Mouse (Mus musculus) heart, postnatal 0 days (tissue): ENCODE results near the gene Kctd11. TPM values are rescaled to one million over a fixed set of nuclear protein-coding genes. Genes with fewer than 3 reads are reported as not detected.

Experiments
- ATAC-seq: fragments of 200-750 bp; cut with Nextera tagmentation; 2 replicates; pipeline ENCODE4 v1.8.0; 2017; ENCODE audit warnings: low read depth, moderate number of reproducible peaks, moderate library complexity; ENCODE audit not compliant: insufficient read depth
- DNase-seq: peaks from one replicate; pipeline ENCODE4 v3.0.0-alpha.2; 2016; ENCODE audit warnings: low spot score
- H3K27ac ChIP-seq: fragments of 300-500 bp; sonication (generic); 2 replicates; pipeline ENCODE4 v1.5.1; 2014; ENCODE audit warnings: low read depth, mild to moderate bottlenecking
- H3K27me3 ChIP-seq: fragments of 300-500 bp; sonication (generic); 2 replicates; pipeline ENCODE4 v1.6.1; 2014; ENCODE audit warnings: low read length, mixed read lengths; ENCODE audit not compliant: control insufficient read depth, insufficient read depth
- H3K36me3 ChIP-seq: fragments of 300-500 bp; sonication (generic); replicated peaks from 2 replicates; pipeline ENCODE4 v1.6.1; 2014; ENCODE audit warnings: low read length, mixed read lengths; ENCODE audit not compliant: control insufficient read depth, insufficient read depth
- H3K4me1 ChIP-seq: fragments of 300-500 bp; sonication (generic); 2 replicates; pipeline ENCODE4 v1.6.1; 2014; ENCODE audit warnings: antibody characterized with exemption; ENCODE audit not compliant: control insufficient read depth, insufficient read depth
- H3K4me2 ChIP-seq: fragments of 300-500 bp; sonication (generic); 2 replicates; pipeline ENCODE4 v1.6.1; 2014; ENCODE audit warnings: low read depth, mild to moderate bottlenecking, low read length, moderate library complexity
- H3K4me3 ChIP-seq: fragments of 300-500 bp; sonication (generic); 2 replicates; pipeline ENCODE4 v1.5.1; 2014; ENCODE audit warnings: low read depth, low read length
- H3K9ac ChIP-seq: fragments of 300-500 bp; sonication (generic); replicated peaks from 2 replicates; pipeline ENCODE4 v1.6.1; 2014; ENCODE audit warnings: low read depth, low read length, mixed read lengths
- H3K9me3 ChIP-seq: fragments of 300-500 bp; sonication (generic); replicated peaks from 2 replicates; pipeline ENCODE4 v1.6.1; 2016; ENCODE audit warnings: low read length; ENCODE audit not compliant: control insufficient read depth
- CTCF ChIP-seq: IDR thresholded peaks from 2 replicates; pipeline ENCODE4 v1.5.1; 2016; ENCODE audit warnings: antibody characterized with exemption, control low read depth, low read depth
- EP300 ChIP-seq: IDR thresholded peaks from 2 replicates; pipeline ENCODE4 v1.6.1; 2016; ENCODE audit warnings: antibody characterized with exemption, low read depth
- WGBS: fragments of 180-500 bp; shearing (Covaris S2); extraction: QIAGEN DNeasy Blood & Tissue Kit; methylation state at CpG from one replicate; pipeline ENCODE4 v1.1.7; 2014; 5-methylcytosine and 5-hydroxymethylcytosine counted together
- polyA plus RNA-seq: library from polyadenylated mRNA; unstranded; fragments of >200 nt; fragmentation: Nextera tagmentation; extraction: Ambion mirVana; gene quantifications from 2 replicates; pipeline ENCODE4 v1.2.1, GENCODE M21; 2015
- total RNA-seq: library from RNA; depleted of rRNA; stranded (reverse); fragments of >200 nt; gene quantifications from 2 replicates; pipeline ENCODE4 v1.2.3, GENCODE M21; 2014; ENCODE audit warnings: low replicate concordance

Kctd11 gene
- total and polyA plus RNA-seq, 2 experiments from 2014 or later: 2.3 to 9.4 TPM

DNA sequence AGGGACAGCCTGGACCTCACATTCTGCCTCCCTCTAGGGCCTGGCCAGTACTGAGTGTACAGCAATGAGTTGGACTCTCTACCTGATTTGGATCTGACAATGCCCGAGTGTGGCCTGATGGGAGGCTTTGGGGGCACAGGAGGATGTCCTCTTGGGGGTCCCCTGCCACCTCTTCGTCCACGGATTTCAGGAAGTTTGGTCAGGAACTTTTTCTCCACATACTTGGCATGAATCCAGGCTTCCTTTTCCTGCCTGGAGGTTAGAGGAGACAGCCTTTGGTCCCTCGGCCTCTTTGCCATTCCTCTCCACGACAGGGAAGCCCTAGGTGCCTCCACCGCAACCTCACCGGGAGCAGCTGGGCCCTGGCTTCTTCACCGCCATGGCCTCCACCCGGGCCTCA, 3.0 kb upstream of the Kctd11 start:
- 53% methylated on average over 9 of the region's 9 CpGs for WGBS
- Histone ChIP-seq H3K4me1 (peaks cover 8% of the 10 kb centered on the region; the same call in 1 of the 2 replicates), H3K27me3 (0 out of 2 replicates have a peak, but pooled peaks cover 2% of the 10 kb centered on the region), H3K4me3 (no peak overlapping the region), H3K4me2 (peak overlapping the region; percentile 33), H3K36me3 (no peaks in the 10 kb centered on the region), H3K9ac (no peak overlapping the region; the same call in 1 of the 2 replicates), H3K27ac (peak overlapping the region; percentile 60), H3K9me3 (no peaks in the 10 kb centered on the region)
- TF ChIP-seq EP300: no peak
- TF ChIP-seq CTCF: no peak
- DNase-seq (no peak), ATAC-seq (no peak)

DNA sequence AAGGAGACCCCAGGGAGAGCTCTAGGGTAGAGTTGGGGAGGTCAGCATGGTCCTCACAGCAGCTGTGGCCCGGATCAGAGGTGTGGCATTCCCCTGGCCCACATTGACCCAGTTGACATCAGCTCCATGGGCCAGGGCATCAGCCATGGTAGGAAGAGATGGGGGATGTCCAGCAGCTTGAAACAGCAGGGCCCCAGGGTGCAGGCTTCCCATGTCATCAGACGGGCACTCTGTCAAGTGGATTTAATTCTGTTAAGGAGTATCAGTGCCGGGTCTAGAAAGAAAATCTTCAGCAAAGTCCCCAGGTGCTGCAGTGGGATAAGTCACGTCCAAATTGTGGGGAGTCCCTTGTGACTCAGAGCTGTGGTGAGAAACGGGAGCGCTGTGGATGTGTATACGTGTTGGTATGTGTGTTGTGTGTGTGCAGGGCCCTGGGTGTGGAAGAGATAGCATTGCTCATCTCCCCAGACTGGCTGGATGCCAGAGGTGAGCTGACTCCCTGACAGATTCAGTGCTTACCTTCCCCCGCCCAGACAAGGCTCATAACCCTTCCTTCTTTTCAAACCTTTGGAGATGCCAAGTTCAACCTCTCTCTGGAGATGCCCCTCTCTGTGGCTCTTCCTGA, 2.4 kb upstream of the Kctd11 start:
- WGBS: 76% methylated on average over 8 of the region's 8 CpGs

GRCm38 (mm10) chr11:69883066-69883465, 1.9 kb upstream of the Kctd11 start:
- H3K4me1 ChIP-seq: peaks cover 8% of the 10 kb centered on the region; the same call in 1 of the 2 replicates

More for the DNA sequence above, 2.4 kb upstream of the Kctd11 start:
- Histone ChIP-seq H3K4me1 (peaks cover 8% of the 10 kb centered on the region; the same call in 1 of the 2 replicates), H3K27ac (peak overlapping the region; percentile 60), H3K4me2 (no peak overlapping the region), H3K27me3 (no peaks in the 10 kb centered on the region), H3K36me3 (no peaks in the 10 kb centered on the region), H3K4me3 (no peak overlapping the region), H3K9ac (no peak overlapping the region), H3K9me3 (no peaks in the 10 kb centered on the region)
- DNase-seq: no peak
- no peak for ATAC-seq
- TF ChIP-seq EP300 (no peak), CTCF (no peak)

GRCm38 (mm10) chr11:69881787-69882670, 823 bp upstream of the Kctd11 start:
- peak overlapping the region; percentile 59; the same call in 1 of the 2 replicates for H3K9ac ChIP-seq
- H3K36me3 ChIP-seq: no peaks in the 10 kb centered on the region
- H3K27ac ChIP-seq: peak overlapping the region; percentile 90
- no peak for ATAC-seq
- 60% methylated on average over 21 of the region's 21 CpGs for WGBS
- H3K4me3 ChIP-seq: peak overlapping the region; percentile 58
- no peaks in the 10 kb centered on the region for H3K9me3 ChIP-seq
- no peaks in the 10 kb centered on the region for H3K27me3 ChIP-seq
- H3K4me1 ChIP-seq: peaks cover 8% of the 10 kb centered on the region; the same call in 1 of the 2 replicates
- no peak for DNase-seq
- peak overlapping the region; percentile 81 for H3K4me2 ChIP-seq
- TF ChIP-seq EP300 (no peak), CTCF (no peak)

More at GRCm38 (mm10) chr11:69883066-69883465, 1.9 kb upstream of the Kctd11 start:
- no peak overlapping the region for H3K9ac ChIP-seq
- no peaks in the 10 kb centered on the region for H3K36me3 ChIP-seq
- no peaks in the 10 kb centered on the region for H3K27me3 ChIP-seq
- H3K27ac ChIP-seq: no peak overlapping the region
- ATAC-seq (no peak), DNase-seq (no peak)
- H3K9me3 ChIP-seq: no peaks in the 10 kb centered on the region
- no peak overlapping the region for H3K4me3 ChIP-seq
- no peak overlapping the region for H3K4me2 ChIP-seq
- TF ChIP-seq EP300: no peak
- TF ChIP-seq CTCF: peak; percentile 22
- WGBS: 60% methylated on average over 4 of the region's 4 CpGs

DNA sequence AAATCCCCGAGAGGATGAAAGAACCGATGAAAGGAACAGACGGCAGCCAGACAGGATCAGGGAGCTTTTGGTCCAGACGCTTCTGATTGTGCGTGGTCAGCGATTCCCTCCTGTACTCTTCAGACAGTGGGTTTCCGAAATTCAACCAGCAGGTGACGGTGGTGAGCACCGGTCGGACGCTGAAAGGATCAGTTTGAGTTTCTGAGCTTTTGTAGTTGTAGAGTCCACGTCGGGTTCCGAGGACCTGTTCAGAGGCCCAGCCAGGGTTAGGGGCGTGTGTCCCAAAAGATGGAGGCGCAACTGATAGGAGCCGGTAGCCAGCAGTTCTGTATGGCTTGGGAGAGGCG, 727 bp downstream of the Kctd11 start:
- H3K4me1 ChIP-seq: peaks cover 8% of the 10 kb centered on the region; the same call in 1 of the 2 replicates
- H3K4me3 ChIP-seq: peak overlapping the region; percentile 58
- no peaks in the 10 kb centered on the region for H3K9me3 ChIP-seq
- peak overlapping the region; percentile 90 for H3K27ac ChIP-seq
- WGBS: under 1% methylated on average over 18 of the region's 18 CpGs
- H3K27me3 ChIP-seq: no peaks in the 10 kb centered on the region
- TF ChIP-seq CTCF (peak; percentile 78), EP300 (no peak)
- H3K36me3 ChIP-seq: no peaks in the 10 kb centered on the region
- H3K4me2 ChIP-seq: peak overlapping the region; percentile 81
- ATAC-seq (peak; percentile 49), DNase-seq (peak; percentile 79)
- peak overlapping the region; percentile 59 for H3K9ac ChIP-seq
